Mouse (Mus musculus): ENCODE data around the gene Col6a1.

- TF ChIP-seq CTCF (IDR thresholded peaks at IDR 0.05; ENCODE audit: low read depth) (no peak), EP300 (optimal IDR thresholded peaks at IDR 0.05) (no peak)
These were observed 43.6 kb upstream of the Col6a1 start for GRCm38 (mm10) chr10:76769581-76769980.
